Mouse (Mus musculus): ENCODE data around the gene Ankrd63.

GRCm38 (mm10) chr2:118700179-118701062, 3.3 kb downstream of the Ankrd63 start:
- TF ChIP-seq CTCF (IDR thresholded peaks at IDR 0.05) = peak; percentile 93
- TF ChIP-seq EP300 (IDR thresholded peaks at IDR 0.05) = no peak
